In the genomic region with DNA sequence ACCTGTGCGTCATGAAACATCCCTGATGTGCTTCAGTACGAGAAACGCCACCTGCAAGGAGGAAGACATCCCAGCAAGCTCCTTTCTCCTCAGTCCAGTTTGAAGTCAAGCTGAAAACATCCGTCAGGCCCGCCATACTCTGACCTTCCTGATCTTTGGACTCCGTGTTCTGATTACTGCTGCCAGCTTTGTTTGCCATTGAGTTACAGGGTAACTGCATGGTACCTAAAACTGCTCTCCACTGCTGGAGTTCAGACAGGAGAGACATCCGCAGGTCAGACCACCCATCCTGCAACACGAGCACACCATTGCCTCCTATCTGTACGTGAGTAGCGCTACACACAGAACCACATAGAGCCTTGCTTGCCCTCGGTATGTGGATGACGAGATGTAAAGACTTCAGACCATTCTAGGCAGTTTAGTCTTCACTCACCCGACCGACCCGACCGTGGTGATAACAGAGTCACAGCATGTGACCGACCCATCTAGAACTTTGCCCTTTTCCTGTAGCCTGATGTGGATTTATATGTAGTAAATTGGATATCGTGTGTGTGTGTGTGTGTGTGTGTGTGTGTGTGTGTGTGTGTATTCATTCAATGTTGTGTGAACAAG, we compare ENCODE assay signal across 22 mouse cellular contexts.
DNase-seq lines count a peak whose midpoint lies in the region; ATAC-seq and TF ChIP-seq lines count a peak whose summit lies in the region.
"Had no signal": no experiment of that assay in that cellular context is flagged by ENCODE, and none has a peak within 500 bp of the region (broad histone marks: within the 10 kb centered on the region; RNA-seq: fewer than 3 reads in every experiment).

No protein-coding gene starts in this region.

- H3K36me3 ChIP-seq in kidney, adult 2 months (ENCODE audit: control insufficient read depth, insufficient read depth, low read length), result no peaks in the 10 kb centered on the region
- H3K36me3 ChIP-seq in kidney, embryonic 15.5 days, result peaks cover 48% of the 10 kb centered on the region
- H3K36me3 ChIP-seq in intestine, postnatal 0 days (ENCODE audit: control insufficient read depth, insufficient read depth), result peaks cover 50% of the 10 kb centered on the region
- H3K36me3 ChIP-seq in liver, embryonic 13.5 days, result peaks cover 69% of the 10 kb centered on the region

- no peak for TF ChIP-seq CTCF in kidney, adult 2 months (conservative IDR thresholded peaks at IDR 0.05; ENCODE audit: insufficient read depth, insufficient read length, low read depth, low read length)
- TF ChIP-seq CTCF in intestine, postnatal 0 days (IDR thresholded peaks at IDR 0.05; ENCODE audit: low read depth), result peak; percentile 34

- H3K27ac ChIP-seq in kidney, adult 2 months (ENCODE audit: insufficient read depth, low read depth, low read length), result no peak overlapping the region
- H3K27ac ChIP-seq in kidney, embryonic 15.5 days, result no peak overlapping the region
- peak overlapping the region; percentile 7; the same call in 1 of the 2 replicates for H3K27ac ChIP-seq in intestine, postnatal 0 days (ENCODE audit: low read depth, low read length)
- H3K27ac ChIP-seq in liver, embryonic 13.5 days, result no peak overlapping the region
- H3K27ac ChIP-seq: forebrain, embryonic 10.5 days; heart, embryonic 15.5 days; hindbrain, embryonic 13.5 days; layer of hippocampus, adult 2 months had no signal

- H3K4me2 ChIP-seq in kidney, embryonic 15.5 days, result no peak overlapping the region
- no peak overlapping the region for H3K4me2 ChIP-seq in intestine, postnatal 0 days (replicated peaks; ENCODE audit: low read depth)
- H3K4me2 ChIP-seq in liver, embryonic 13.5 days, result no peak overlapping the region
- H3K4me2 ChIP-seq: heart, embryonic 15.5 days; hindbrain, embryonic 13.5 days; midbrain, embryonic 11.5 days had no signal

- no peak overlapping the region for H3K9ac ChIP-seq in kidney, embryonic 15.5 days
- no peak overlapping the region for H3K9ac ChIP-seq in intestine, postnatal 0 days (ENCODE audit: low read depth, low read length)
- no peak overlapping the region for H3K9ac ChIP-seq in liver, embryonic 13.5 days
- H3K9ac ChIP-seq: forebrain, postnatal 0 days; heart, embryonic 15.5 days; hindbrain, embryonic 13.5 days had no signal

- H3K9me3 ChIP-seq in kidney, embryonic 15.5 days (replicated peaks), result no peaks in the 10 kb centered on the region
- H3K9me3 ChIP-seq in intestine, postnatal 0 days (ENCODE audit: control insufficient read depth), result no peaks in the 10 kb centered on the region
- no peaks in the 10 kb centered on the region for H3K9me3 ChIP-seq in liver, embryonic 13.5 days (replicated peaks)
- H3K9me3 ChIP-seq: forebrain, embryonic 10.5 days; G1E; heart, embryonic 15.5 days; hindbrain, embryonic 13.5 days had no signal

- intact Hi-C loops in left cerebral cortex, postnatal 36 days (cut with DNase I), result no loop called here

- H3K4me1 ChIP-seq in kidney, adult 2 months (ENCODE audit: control insufficient read depth, insufficient read depth, low read length), result peaks cover 3% of the 10 kb centered on the region; the same call in 1 of the 2 replicates
- no peaks in the 10 kb centered on the region for H3K4me1 ChIP-seq in kidney, embryonic 15.5 days
- no peaks in the 10 kb centered on the region for H3K4me1 ChIP-seq in intestine, postnatal 0 days (replicated peaks; ENCODE audit: control insufficient read depth, insufficient read depth, low read length)
- peaks cover 10% of the 10 kb centered on the region for H3K4me1 ChIP-seq in liver, embryonic 13.5 days (replicated peaks)
- H3K4me1 ChIP-seq: hindbrain, embryonic 13.5 days had no signal

- TF ChIP-seq POLR2A in kidney, adult 2 months (IDR thresholded peaks at IDR 0.05; ENCODE audit: low read depth, low read length), result no peak

- WGBS in kidney, adult 2 months, result 86% methylated on average over 18 of the region's 18 CpGs
- WGBS in kidney, embryonic 15.5 days, result 96% methylated on average over 18 of the region's 18 CpGs
- 67% methylated on average over 18 of the region's 18 CpGs for WGBS in intestine, postnatal 0 days
- 78% methylated on average over 18 of the region's 18 CpGs for WGBS in liver, embryonic 13.5 days (ENCODE audit: insufficient replicate concordance)

- no peak for ATAC-seq in kidney, embryonic 15.5 days (replicated peaks; ENCODE audit: low FRiP score)
- ATAC-seq in intestine, postnatal 0 days, result peak; percentile 85
- peak; percentile 77 for ATAC-seq in liver, embryonic 13.5 days (ENCODE audit: low read depth)
- ATAC-seq: forebrain, postnatal 0 days; Patski had no signal

- peak; percentile 82 for DNase-seq in kidney, adult 2 months
- DNase-seq in ES-CJ7 (ENCODE audit: low read depth, low spot score), result peak; percentile 37
- DNase-seq in liver, embryonic 13.5 days, result no peak
- DNase-seq in left cerebral cortex, postnatal 36 days (ENCODE audit: low spot score in 2 of 2), result no peak
- no peak for DNase-seq in right cerebral cortex, postnatal 4 days
- DNase-seq in gastrocnemius, postnatal 25 days, result no peak
- DNase-seq: adrenal gland, postnatal 36 days; cerebellum, adult 11 months; cerebellum, postnatal 10 days; forebrain, postnatal 0 days; gastrocnemius, postnatal 36 days; heart, postnatal 36 days; lung, postnatal 10 days had no signal

- no peak overlapping the region for H3K4me3 ChIP-seq in kidney, adult 2 months (ENCODE audit: insufficient read depth, low read depth, low read length)
- no peak overlapping the region for H3K4me3 ChIP-seq in kidney, embryonic 15.5 days (replicated peaks)
- H3K4me3 ChIP-seq in intestine, postnatal 0 days (ENCODE audit: low read depth, low read length), result no peak overlapping the region
- H3K4me3 ChIP-seq in liver, embryonic 13.5 days (replicated peaks), result no peak overlapping the region
- H3K4me3 ChIP-seq: forebrain, embryonic 10.5 days; heart, embryonic 15.5 days; hindbrain, embryonic 13.5 days; layer of hippocampus, adult 2 months had no signal

- no peaks in the 10 kb centered on the region for H3K27me3 ChIP-seq in kidney, adult 2 months (replicated peaks; ENCODE audit: control insufficient read depth, insufficient read depth, low read length)
- H3K27me3 ChIP-seq in kidney, embryonic 15.5 days, result no peaks in the 10 kb centered on the region
- H3K27me3 ChIP-seq in intestine, postnatal 0 days (replicated peaks; ENCODE audit: control insufficient read depth, insufficient read depth, low read length), result no peaks in the 10 kb centered on the region
- H3K27me3 ChIP-seq in liver, embryonic 13.5 days, result no peaks in the 10 kb centered on the region
- H3K27me3 ChIP-seq: heart, embryonic 15.5 days; hindbrain, embryonic 13.5 days; Patski had no signal

Comparison
In these comparisons a context has a peak if more than half of its experiments do, and no peak if none do; other contexts are left out.
1. DNase-seq: peak in kidney, adult 2 months (single experiment) and ES-CJ7 (single experiment); none in liver, embryonic 13.5 days (single experiment), left cerebral cortex, postnatal 36 days (0 of 2), right cerebral cortex, postnatal 4 days (single experiment) and gastrocnemius, postnatal 25 days (single experiment).